Mouse (Mus musculus): Measurements from ENCODE around the gene Gm45140.

DNA sequence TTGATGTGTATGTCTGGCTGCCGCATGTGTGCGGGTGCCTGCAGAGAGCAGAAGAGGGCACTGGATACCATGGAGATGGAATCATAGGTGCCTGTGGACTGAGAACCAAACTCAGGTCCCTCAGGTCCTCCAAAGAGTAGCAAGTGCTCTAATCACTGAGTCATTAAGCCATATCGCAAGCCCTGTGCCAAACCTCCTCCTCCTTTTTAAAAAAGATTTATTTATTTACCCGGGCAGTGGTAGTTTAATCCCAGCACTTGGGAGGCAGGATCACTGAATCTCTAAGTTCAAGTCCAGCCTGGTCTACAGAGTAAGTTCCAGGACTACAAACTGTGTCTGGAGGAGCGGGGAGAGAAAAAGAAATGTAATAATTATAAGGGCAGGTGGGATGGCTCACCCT lies 21.1 kb downstream of the Gm45140 start:
- TF ChIP-seq POLR2A (IDR thresholded peaks at IDR 0.05; ENCODE audit: insufficient read depth, low read depth, low read length) (no peak), CTCF (IDR thresholded peaks at IDR 0.05; ENCODE audit: insufficient read depth, low read depth, low read length) (no peak)

Data from olfactory bulb, adult 2 months (tissue).